Mouse (Mus musculus) ES-E14 (cell line): ENCODE data around the gene Mical2. TPM values are rescaled to one million over a fixed set of nuclear protein-coding genes. Genes with fewer than 3 reads are reported as not detected.

Experiments
- DNase-seq: peaks from one replicate; pipeline ENCODE4 v3.0.0-alpha.2; 2013; ENCODE audit warnings: low read depth, low spot score
- H3K27ac ChIP-seq: 2 replicates; pipeline ENCODE4 v1.5.1; 2012; ENCODE audit warnings: low read depth, mild to moderate bottlenecking, low read length, moderate library complexity, mixed read lengths; ENCODE audit not compliant: poor library complexity, insufficient read depth, severe bottlenecking
- H3K36me3 ChIP-seq: 2 replicates; pipeline ENCODE4 v1.6.1; 2012; ENCODE audit warnings: mild to moderate bottlenecking, low read length, moderate library complexity, mixed read lengths; ENCODE audit not compliant: control insufficient read depth, poor library complexity, insufficient read depth, severe bottlenecking
- H3K4me1 ChIP-seq, 2 experiments: fragments of 150-350 bp in 1 of 2; sonication (generic) in 1 of 2; 2 replicates each; pipeline ENCODE4 v1.6.1; 2012; ENCODE audit warnings: low read length in 2 of 2, mild to moderate bottlenecking in 1 of 2, mixed read lengths in 1 of 2; ENCODE audit not compliant: control insufficient read depth in 2 of 2, insufficient read depth in 2 of 2, poor library complexity in 1 of 2
- H3K4me3 ChIP-seq, 2 experiments: fragments of 150-350 bp in 1 of 2; sonication (generic) in 1 of 2; 2 replicates each; pipeline ENCODE4 v1.5.1; 2012; ENCODE audit warnings: low read length in 2 of 2, low read depth in 1 of 2, mild to moderate bottlenecking in 1 of 2, mixed read lengths in 1 of 2; ENCODE audit not compliant: insufficient read depth in 1 of 2, poor library complexity in 1 of 2, severe bottlenecking in 1 of 2
- H3K9ac ChIP-seq: 2 replicates; pipeline ENCODE4 v1.6.1; 2012; ENCODE audit warnings: low read depth, mild to moderate bottlenecking, low read length, mixed read lengths; ENCODE audit not compliant: poor library complexity, insufficient read depth, severe bottlenecking
- H3K9me3 ChIP-seq: fragments of 150-350 bp; sonication (generic); 2 replicates; pipeline ENCODE4 v1.6.1; 2012; ENCODE audit warnings: low read depth, mild to moderate bottlenecking, low read length; ENCODE audit not compliant: control insufficient read depth, insufficient read depth
- CHD2 ChIP-seq: IDR thresholded peaks from 2 replicates; pipeline ENCODE4 v1.6.1; 2014; ENCODE audit warnings: mild to moderate bottlenecking, low read depth, low read length, inconsistent platforms
- HCFC1 ChIP-seq: IDR thresholded peaks from 2 replicates; pipeline ENCODE4 v1.6.1; 2012; ENCODE audit warnings: low read length, inconsistent platforms, borderline replicate concordance; ENCODE audit not compliant: insufficient read depth
- MAFK ChIP-seq: IDR thresholded peaks from 2 replicates; pipeline ENCODE4 v1.6.1; 2014; ENCODE audit warnings: mild to moderate bottlenecking, low read depth, low read length, inconsistent platforms; ENCODE audit not compliant: insufficient read depth
- ZC3H11A ChIP-seq: IDR thresholded peaks from 2 replicates; pipeline ENCODE4 v1.6.1; 2012; ENCODE audit warnings: low read depth, mild to moderate bottlenecking, inconsistent platforms, low read length, borderline replicate concordance
- ZNF384 ChIP-seq: IDR thresholded peaks from 2 replicates; pipeline ENCODE4 v1.6.1; 2012; ENCODE audit warnings: low read depth, low read length, inconsistent platforms
- in situ Hi-C, 2 experiments: fragments of 600-800 bp; cut with MboI; formaldehyde crosslinking; loops; one replicate each; pipeline ENCODE4 v1.15.1; 2025; ENCODE audit warnings: low sequenced_read_pairs in 2 of 2, inconsistent platforms in 1 of 2; ENCODE audit not compliant: unreplicated experiment in 2 of 2
- total RNA-seq: library from RNA; depleted of rRNA; stranded (reverse); fragments of 300-350 nt; gene quantifications from 2 replicates; pipeline ENCODE4 v1.2.3, GENCODE M21; 2012

Mical2 gene
- total RNA-seq, 1 experiment, result 9.9 TPM

GRCm38 (mm10) chr7:112241211-112241944 lies 15.7 kb downstream of the Mical2 start:
- TF ChIP-seq ZNF384 (no peak), HCFC1 (no peak), MAFK (no peak), ZC3H11A (no peak), CHD2 (no peak)
- no peak overlapping the region for H3K4me3 ChIP-seq
- no peaks in the 10 kb centered on the region for H3K9me3 ChIP-seq
- H3K9ac ChIP-seq, result no peak overlapping the region
- in situ Hi-C loops, result no loop called here
- DNase-seq, result no peak
- no peak overlapping the region for H3K27ac ChIP-seq
- H3K4me1 ChIP-seq, result no peaks in the 10 kb centered on the region
- H3K36me3 ChIP-seq, result no peaks in the 10 kb centered on the region

GRCm38 (mm10) chr7:112241945-112242329 lies 16.3 kb downstream of the Mical2 start:
- Histone ChIP-seq H3K9ac (no peak overlapping the region), H3K9me3 (no peaks in the 10 kb centered on the region), H3K36me3 (no peaks in the 10 kb centered on the region), H3K27ac (no peak overlapping the region), H3K4me1 (no peaks in the 10 kb centered on the region), H3K4me3 (no peak overlapping the region)
- no peak for DNase-seq
- in situ Hi-C loops, result no loop called here
- TF ChIP-seq ZNF384, result no peak
- TF ChIP-seq CHD2, result no peak
- TF ChIP-seq HCFC1, result no peak
- no peak for TF ChIP-seq MAFK
- TF ChIP-seq ZC3H11A, result no peak

- no peak overlapping the region for H3K9ac ChIP-seq
- H3K4me1 ChIP-seq, result no peaks in the 10 kb centered on the region
- TF ChIP-seq MAFK, result no peak
- no peak for TF ChIP-seq HCFC1
- TF ChIP-seq CHD2, result no peak
- TF ChIP-seq ZC3H11A, result no peak
- no peak for TF ChIP-seq ZNF384
- in situ Hi-C loops, result no loop called here
- DNase-seq, result no peak
- no peak overlapping the region for H3K4me3 ChIP-seq
- no peaks in the 10 kb centered on the region for H3K9me3 ChIP-seq
- H3K27ac ChIP-seq, result no peak overlapping the region
- no peaks in the 10 kb centered on the region for H3K36me3 ChIP-seq
These were observed 16.9 kb downstream of the Mical2 start for GRCm38 (mm10) chr7:112242587-112242986.

GRCm38 (mm10) chr7:112244071-112244470 lies 18.4 kb downstream of the Mical2 start:
- in situ Hi-C loops, result no loop called here

GRCm38 (mm10) chr7:112244683-112245082 lies 19.0 kb downstream of the Mical2 start:
- no peaks in the 10 kb centered on the region for H3K4me1 ChIP-seq
- no peak overlapping the region for H3K9ac ChIP-seq
- TF ChIP-seq MAFK, result no peak
- no peak for TF ChIP-seq ZC3H11A
- no peak for TF ChIP-seq ZNF384
- no peak for TF ChIP-seq HCFC1
- TF ChIP-seq CHD2, result no peak
- no peaks in the 10 kb centered on the region for H3K36me3 ChIP-seq
- no peaks in the 10 kb centered on the region for H3K9me3 ChIP-seq
- H3K4me3 ChIP-seq, result no peak overlapping the region
- in situ Hi-C loops, result no loop called here
- no peak overlapping the region for H3K27ac ChIP-seq
- DNase-seq, result no peak

More at GRCm38 (mm10) chr7:112244071-112244470, 18.4 kb downstream of the Mical2 start:
- H3K9ac ChIP-seq, result no peak overlapping the region
- no peak overlapping the region for H3K4me3 ChIP-seq
- no peak for TF ChIP-seq ZNF384
- no peak for TF ChIP-seq MAFK
- TF ChIP-seq ZC3H11A, result no peak
- H3K36me3 ChIP-seq, result no peaks in the 10 kb centered on the region
- H3K4me1 ChIP-seq, result no peaks in the 10 kb centered on the region
- H3K9me3 ChIP-seq, result no peaks in the 10 kb centered on the region
- no peak overlapping the region for H3K27ac ChIP-seq
- no peak for DNase-seq
